Mouse (Mus musculus): ENCODE measurements at regions not wholly inside any gene's neighbourhood (a gene's known extent, or its start where the extent isn't known, plus 50 kb on each side); places are given as distances from the start of the nearest gene placed in this dataset.

- intact Hi-C loops (cut with DNase I): loop anchor here (2.0 kb wide), 1 partner anchor 264 kb away; no protein-coding TSS in a partner anchor
- DNase-seq: no peak
Observed at GRCm38 (mm10) chr2:79510485-79511094, 54.0 kb upstream of the Cerkl start.

DNA sequence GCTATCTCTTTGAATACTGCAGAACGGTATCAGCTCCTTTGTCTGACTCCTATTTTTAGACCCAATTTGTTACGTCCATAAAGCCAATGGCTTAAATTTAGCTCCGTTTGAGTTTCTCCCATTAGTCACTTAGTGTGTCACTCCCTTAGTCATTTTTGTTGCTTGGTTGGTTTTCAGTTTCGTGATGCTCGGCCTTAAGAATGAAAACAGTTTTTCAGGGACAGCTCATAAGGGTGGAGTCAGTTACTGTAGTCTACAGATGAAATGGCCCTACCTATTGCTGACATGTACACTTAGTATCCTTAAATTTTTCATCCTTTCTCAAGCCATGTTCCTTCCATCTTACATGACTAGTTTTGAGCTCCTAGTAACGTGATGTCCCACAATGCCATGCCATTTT, 54.5 kb upstream of the Cerkl start:
- DNase-seq: no peak
- intact Hi-C loops (cut with DNase I): loop anchor here (2.0 kb wide), 1 partner anchor 264 kb away; no protein-coding TSS in a partner anchor

GRCm38 (mm10) chr2:79511676-79512323, 55.2 kb upstream of the Cerkl start:
- intact Hi-C loops (cut with DNase I): loop anchor here (2.0 kb wide), 2 partner anchors 133 to 263 kb away; no protein-coding TSS in a partner anchor

DNA sequence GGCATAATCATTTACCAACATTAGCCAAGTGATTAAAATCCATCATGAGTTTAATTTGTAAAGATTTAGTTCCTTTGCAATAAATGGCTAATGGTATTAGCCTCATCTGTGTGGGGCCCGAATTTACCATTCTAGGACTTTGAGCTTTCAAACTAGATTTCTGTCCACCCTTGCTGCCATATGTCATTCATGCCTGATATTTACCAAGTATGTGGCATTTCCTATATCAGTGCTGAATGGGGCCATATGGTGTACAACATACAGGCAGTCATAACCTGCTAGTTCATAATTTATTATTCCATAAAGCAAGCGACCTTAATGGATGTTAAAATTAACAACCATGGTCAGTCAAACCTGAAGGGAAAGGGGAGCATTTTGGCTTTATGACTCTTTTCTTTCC, 55.8 kb upstream of the Cerkl start:
- intact Hi-C loops (cut with DNase I): loop anchor here (2.0 kb wide), 1 partner anchor 132 kb away; no protein-coding TSS in a partner anchor
- no peak for DNase-seq

More at GRCm38 (mm10) chr2:79511676-79512323, 55.2 kb upstream of the Cerkl start:
- DNase-seq: peak; percentile 40 to 60

- DNase-seq: no peak
- intact Hi-C loops (cut with DNase I): loop anchor here (2.0 kb wide), 1 partner anchor 131 kb away; no protein-coding TSS in a partner anchor
Observed at GRCm38 (mm10) chr2:79513726-79514125, 57.1 kb upstream of the Cerkl start.

DNA sequence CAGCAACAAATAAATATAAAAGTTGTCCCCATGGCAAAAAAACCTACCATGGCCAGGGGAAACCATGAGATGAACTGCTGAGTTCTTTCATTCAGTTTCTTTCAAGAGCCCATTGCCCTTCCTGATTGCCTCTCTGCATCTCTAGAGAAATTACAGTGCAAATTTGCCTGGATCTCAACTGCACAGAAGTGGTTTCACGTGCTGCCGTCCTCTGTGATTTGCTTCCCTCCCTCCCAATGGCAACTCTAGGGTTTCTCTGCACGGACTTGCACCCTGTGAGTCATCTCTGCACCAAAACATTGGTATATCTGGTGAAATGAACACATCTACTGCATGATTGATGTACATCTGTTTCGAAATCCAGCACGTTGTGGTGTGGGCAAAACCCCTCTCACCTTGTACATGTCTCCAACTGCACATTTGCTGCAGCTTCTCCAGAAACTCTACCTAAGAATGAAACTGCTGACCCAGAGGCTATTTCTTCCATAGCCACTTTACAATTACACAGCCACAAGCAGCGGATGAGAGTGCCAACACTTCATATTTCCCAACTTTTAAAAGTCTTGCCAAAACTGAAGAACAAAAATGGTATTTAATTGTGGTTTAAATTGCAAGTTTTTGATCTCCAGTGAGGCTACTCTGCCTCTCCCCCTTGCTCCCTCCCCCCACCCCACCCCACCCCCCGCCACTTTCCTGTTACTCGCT, 61.6 kb upstream of the Cerkl start:
- intact Hi-C loops (cut with DNase I): no loop called here
- no peak for DNase-seq

DNA sequence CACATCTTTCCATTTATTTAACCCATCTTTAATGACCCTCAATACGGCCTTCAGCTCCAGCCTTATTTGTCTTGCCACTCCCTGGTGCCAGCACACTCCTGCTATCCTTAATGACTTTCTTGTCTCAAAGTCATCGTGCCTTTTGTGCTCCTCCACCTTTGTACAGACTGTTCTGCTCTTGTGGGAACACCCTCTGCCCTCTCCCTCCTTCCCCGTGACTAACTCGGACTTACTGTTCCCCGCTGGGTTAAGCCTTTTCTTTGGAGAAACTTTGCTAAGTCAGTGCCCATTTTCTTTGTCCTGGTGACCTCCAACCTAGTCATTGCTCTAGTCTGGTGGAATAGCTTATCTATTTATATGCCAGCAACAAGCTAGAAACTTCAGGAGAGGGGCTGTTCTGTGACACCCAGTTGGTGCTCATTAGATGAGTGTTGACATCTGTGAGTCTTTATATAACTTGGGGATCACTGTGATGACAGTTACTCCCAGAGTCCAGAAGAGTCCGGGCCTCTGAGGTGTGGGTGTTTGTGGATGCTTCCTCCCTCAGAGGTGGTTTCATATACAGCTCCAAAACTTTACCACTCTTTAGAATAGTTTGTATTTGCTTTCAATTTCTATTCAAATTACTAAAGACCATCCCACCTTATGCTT, 63.3 kb upstream of the Cerkl start:
- intact Hi-C loops (cut with DNase I): no loop called here
- DNase-seq: no peak

- intact Hi-C loops (cut with DNase I): no loop called here
Observed at GRCm38 (mm10) chr2:79523441-79523840, 66.9 kb upstream of the Cerkl start.

DNA sequence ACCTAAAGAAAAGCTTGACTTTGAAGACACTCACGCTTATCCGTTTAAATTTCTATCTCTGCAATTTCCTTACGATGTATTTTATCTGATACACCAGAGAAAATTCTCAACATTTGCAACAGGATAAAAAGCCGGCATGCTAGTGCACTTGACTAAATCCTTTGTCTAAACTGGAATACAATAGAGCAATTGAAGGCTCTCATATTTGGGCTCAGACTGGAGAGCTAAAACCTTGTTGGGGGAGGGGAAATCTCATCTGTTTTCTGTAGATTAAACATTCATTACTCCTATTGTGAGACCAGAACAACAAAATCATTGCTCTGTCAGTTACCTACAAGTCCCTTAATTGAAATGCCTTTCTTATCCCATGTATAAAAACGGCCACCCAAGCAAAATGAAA, 70.9 kb upstream of the Cerkl start:
- intact Hi-C loops (cut with DNase I): no loop called here
- no peak for DNase-seq

More at GRCm38 (mm10) chr2:79523441-79523840, 66.9 kb upstream of the Cerkl start:
- DNase-seq: no peak

- intact Hi-C loops (cut with DNase I): no loop called here
- DNase-seq: no peak
Observed at GRCm38 (mm10) chr2:79528347-79528990, 71.9 kb upstream of the Cerkl start.

- DNase-seq: no peak
- intact Hi-C loops (cut with DNase I): no loop called here
Observed at GRCm38 (mm10) chr2:79529185-79529584, 72.6 kb upstream of the Cerkl start.

- no peak for DNase-seq
- intact Hi-C loops (cut with DNase I): no loop called here
Observed at GRCm38 (mm10) chr2:79532610-79533160, 76.1 kb upstream of the Cerkl start.

DNA sequence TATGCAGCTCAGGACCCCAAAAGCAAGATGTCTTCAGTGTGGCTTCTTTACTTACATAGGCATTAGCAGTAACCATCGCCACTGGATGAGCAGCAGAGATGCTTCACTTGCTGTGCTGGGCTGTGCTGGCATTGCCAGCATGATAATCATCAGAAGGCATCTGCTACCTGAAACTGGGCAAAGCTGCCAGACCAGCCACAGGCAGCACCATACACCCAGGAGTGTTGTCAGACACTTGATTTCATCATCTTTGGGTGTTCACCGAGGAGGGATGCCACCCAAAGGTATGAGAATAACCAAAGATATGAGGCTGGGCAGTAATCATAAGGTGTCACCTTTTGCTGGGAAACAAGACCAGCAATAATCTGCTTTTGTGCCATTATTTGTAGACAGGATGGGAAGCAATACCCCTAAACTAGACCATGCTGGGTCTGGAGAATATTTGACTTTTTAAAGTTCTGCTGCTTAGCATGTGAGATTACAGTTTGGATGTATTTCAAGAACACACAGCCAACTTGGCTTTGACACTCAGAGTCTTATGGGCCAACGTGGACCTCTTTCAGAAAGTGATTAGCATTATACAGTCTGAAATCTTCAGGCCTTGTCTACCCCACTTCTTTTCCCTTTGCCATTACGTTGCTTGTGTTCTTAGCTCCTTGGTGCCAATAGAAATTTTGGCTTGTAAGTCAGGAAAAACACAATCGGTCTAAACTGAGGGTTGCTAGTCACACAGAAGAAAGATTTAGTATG, 80.7 kb upstream of the Cerkl start:
- intact Hi-C loops (cut with DNase I): no loop called here
- no peak for DNase-seq

DNA sequence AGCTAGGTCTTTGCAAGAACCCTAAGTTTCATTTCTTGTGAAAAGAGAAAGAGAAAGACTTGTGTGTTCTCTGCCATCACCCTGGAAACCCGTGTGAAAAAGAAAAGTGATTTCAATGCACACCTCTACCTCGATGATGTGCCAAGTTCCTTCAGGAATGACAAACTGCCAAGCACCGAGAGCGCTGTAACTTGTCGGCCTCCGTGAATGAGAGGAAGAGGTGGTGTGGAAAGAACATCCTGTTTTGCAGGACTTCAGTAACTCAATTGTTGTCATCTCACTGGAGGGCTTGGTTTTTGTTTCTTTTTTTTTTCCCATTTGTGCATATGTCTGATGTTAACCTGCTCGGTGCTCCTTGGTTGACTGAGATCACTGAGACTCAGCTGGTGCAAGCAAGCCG, 83.8 kb upstream of the Cerkl start:
- DNase-seq: no peak
- intact Hi-C loops (cut with DNase I): no loop called here

DNA sequence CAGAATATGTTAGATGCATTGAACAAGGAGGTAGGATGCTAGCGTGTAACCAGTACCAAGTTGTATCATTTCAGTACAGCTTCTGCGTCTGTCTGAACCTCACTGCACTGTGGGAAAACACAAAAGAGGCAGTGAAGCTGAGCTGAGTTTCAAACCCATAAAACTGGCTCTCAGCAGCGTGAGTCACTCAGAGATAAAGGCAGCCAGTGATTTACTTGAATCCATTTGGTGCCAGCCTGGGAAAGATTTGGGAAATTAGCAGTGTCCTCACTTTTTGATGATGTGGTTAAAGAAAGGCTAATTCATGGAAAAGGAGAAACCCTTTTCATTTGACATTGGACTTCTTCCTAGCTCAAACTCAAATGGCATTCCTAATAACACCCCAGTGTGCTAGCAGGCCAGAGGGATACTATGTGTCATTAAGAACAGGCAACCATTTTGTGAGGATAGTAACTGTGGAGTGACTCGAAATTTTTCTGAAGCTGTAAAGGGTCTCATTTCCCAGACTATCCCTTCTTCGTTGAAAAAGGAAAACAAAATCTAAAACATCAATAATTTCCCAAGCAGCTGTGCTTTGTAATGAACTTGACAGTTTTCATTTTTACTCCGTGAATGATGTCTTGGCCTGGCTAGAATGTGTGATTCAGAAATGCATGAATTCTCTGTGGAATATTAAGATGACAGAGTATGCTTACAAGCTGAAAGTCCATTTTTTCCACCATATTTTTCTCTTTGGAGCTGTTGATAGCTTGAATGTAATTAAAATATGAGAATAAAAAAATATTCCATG, 85.8 kb upstream of the Cerkl start:
- DNase-seq: no peak
- intact Hi-C loops (cut with DNase I): no loop called here

- no peak for DNase-seq
Observed at GRCm38 (mm10) chr2:79543456-79543855, 86.9 kb upstream of the Cerkl start.

GRCm38 (mm10) chr2:79543948-79544792, 87.6 kb upstream of the Cerkl start:
- no peak for DNase-seq
- intact Hi-C loops (cut with DNase I): no loop called here

More at GRCm38 (mm10) chr2:79543456-79543855, 86.9 kb upstream of the Cerkl start:
- intact Hi-C loops (cut with DNase I): no loop called here

GRCm38 (mm10) chr2:79544793-79545260, 88.2 kb upstream of the Cerkl start:
- intact Hi-C loops (cut with DNase I): no loop called here
- no peak for DNase-seq
